Mouse (Mus musculus): ENCODE results near the gene Adam11. TPM values are rescaled to one million over a fixed set of nuclear protein-coding genes. Genes with fewer than 3 reads are reported as not detected.
A peak's percentile ranks its signal among the peaks of the same experiment; 100 is the strongest.

Adam11 gene
- total RNA-seq, 2 experiments from 2014 or later, result 118 to 139 TPM

GRCm38 (mm10) chr11:102773713-102774611 lies 12.7 kb downstream of the Adam11 start:
- intact Hi-C loops (cut with DNase I), result loop anchor here (1.0 to 5.0 kb wide), 2 partner anchors 37 to 90 kb away; no protein-coding TSS in a partner anchor
- DNase-seq (ENCODE audit: low spot score in 2 of 2), result peak; percentile 86 to 89

GRCm38 (mm10) chr11:102774621-102775141 lies 13.4 kb downstream of the Adam11 start:
- DNase-seq (ENCODE audit: low spot score in 2 of 2), result peak; percentile 62 to 86
- intact Hi-C loops (cut with DNase I), result loop anchor here (1.0 to 5.0 kb wide), 3 partner anchors 37 to 90 kb away; partner anchors contain the start of gene Gjc1

DNA sequence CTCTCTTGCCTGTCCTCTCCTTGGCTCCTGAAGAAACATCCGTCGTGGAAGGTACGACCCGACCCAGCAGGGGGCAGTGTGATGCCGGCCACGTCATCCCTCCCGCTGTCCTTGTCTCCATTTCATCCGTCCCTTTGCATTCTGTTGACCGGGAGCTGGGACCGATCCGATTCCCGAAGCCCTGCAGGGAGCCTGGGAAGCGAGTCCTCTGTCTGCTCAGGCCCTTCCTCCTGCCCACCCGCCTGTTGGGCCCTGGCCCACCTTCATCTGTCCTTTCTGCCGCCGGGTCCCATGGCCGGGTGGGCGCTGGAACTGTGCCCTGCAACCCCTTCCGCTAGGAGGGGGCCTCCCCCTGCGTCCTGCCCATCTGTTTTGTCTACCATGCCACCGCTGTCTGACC lies 16.4 kb downstream of the Adam11 start:
- intact Hi-C loops (cut with DNase I), result loop anchor here (5.0 kb wide), 1 partner anchor 40 kb away; the partner anchor contains the start of gene Gjc1
- DNase-seq (ENCODE audit: low spot score in 2 of 2), result peak; percentile 57 to 79

GRCm38 (mm10) chr11:102778165-102778564 lies 16.9 kb downstream of the Adam11 start:
- intact Hi-C loops (cut with DNase I), result loop anchor here (5.0 kb wide), 1 partner anchor 39 kb away; the partner anchor contains the start of gene Gjc1
- no peak for DNase-seq (ENCODE audit: low spot score in 2 of 2)

DNA sequence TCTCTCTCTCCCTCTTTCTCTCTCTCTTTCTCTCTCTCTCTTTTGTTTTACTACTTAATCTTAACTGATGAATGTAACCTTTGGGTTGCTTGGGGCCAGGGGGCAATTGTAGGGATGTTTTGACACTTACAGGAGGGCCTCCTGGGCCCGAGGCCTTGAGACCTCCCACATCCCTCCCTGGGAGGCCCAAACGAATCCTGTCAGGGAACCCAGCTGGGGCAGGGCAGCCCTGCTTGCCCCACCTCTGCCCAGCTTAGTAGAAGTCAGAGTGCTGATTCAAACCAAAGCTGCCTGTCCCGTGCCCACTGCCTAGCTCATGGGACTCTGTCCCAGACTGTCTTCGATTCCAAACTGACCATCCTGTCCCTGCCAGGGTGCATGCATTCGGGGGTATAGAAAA lies 17.4 kb downstream of the Adam11 start:
- intact Hi-C loops (cut with DNase I), result loop anchor here (5.0 kb wide), 1 partner anchor 39 kb away; the partner anchor contains the start of gene Gjc1
- DNase-seq (ENCODE audit: low spot score in 2 of 2), result no peak

DNA sequence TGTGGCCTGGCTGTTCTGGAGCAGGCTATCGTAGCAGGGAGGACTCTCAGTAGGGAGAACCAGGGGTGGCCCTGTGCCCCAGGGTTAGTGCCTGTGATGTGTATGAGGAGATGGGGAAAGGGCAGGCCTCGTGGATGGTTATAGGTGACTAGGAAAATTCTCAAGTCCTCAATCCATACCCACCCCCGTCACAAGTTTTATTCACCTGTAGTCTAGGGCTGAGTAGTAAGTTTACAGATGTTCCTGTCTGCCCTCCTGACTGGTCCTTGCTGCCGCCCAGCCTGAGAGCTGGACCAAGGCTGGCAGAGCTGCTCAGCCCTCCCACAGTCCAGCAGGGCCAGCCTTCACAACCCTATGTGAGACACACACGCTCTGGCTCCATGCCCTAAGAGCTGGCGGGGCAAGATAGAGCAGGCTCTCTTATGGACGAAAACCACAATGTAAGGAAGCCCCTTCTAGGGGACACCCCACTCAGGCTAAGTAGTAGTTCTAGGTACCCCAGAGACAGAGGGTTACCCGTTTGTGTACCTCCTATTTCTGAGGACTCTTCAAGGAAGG lies 17.9 kb downstream of the Adam11 start:
- intact Hi-C loops (cut with DNase I), result loop anchor here (5.0 kb wide), 1 partner anchor 38 kb away; the partner anchor contains the start of gene Gjc1
- no peak for DNase-seq (ENCODE audit: low spot score in 2 of 2)

DNA sequence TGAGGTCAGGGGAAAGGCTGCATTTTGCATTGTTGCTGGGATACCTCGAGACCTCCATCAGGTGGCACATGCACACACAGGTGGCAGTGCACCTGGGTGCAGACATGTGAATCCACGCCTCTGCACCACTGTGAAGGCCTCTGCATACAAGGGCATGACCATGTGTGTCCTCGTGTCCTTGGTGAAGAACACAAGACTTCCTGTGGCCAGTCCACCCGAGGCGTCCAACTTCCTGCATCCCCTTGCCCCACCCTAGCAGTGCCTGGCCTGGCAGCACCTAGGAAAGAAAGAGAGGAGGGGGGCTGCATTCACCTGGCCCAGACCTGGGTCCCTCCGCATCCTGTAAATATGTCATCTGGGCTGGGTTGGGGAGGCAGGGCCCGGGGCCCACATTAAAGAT lies 18.6 kb downstream of the Adam11 start:
- intact Hi-C loops (cut with DNase I), result loop anchor here (5.0 kb wide), 1 partner anchor 37 kb away; the partner anchor contains the start of gene Gjc1
- no peak for DNase-seq (ENCODE audit: low spot score in 2 of 2)

GRCm38 (mm10) chr11:102780271-102780985 lies 19.2 kb downstream of the Adam11 start:
- intact Hi-C loops (cut with DNase I), result no loop called here

DNA sequence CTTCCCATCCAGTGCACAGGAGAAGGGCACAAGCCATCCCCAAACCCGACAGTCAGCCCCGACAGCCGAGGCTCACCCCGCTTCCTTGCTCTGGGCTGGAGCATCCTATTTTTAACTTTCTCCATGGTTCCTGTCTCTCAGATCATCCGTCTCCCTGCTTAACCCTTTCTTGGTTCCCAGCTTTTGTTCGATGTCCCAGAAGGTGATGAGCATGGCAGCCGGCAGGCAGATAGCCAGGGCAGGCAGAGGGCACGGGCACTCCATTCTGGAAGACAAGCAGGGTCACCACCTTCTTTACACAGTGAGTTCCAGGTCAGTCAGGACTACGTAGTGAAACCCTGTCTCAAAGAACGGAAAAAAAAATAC lies 19.7 kb downstream of the Adam11 start:
- intact Hi-C loops (cut with DNase I), result no loop called here
- no peak for DNase-seq (ENCODE audit: low spot score in 2 of 2)

More at GRCm38 (mm10) chr11:102780271-102780985, 19.2 kb downstream of the Adam11 start:
- peak in 1 of 2 experiments; percentile 49 for DNase-seq (ENCODE audit: low spot score in 2 of 2)

GRCm38 (mm10) chr11:102781523-102781922 lies 20.3 kb downstream of the Adam11 start:
- no peak for DNase-seq (ENCODE audit: low spot score in 2 of 2)

GRCm38 (mm10) chr11:102783443-102783842 lies 22.2 kb downstream of the Adam11 start:
- intact Hi-C loops (cut with DNase I), result no loop called here
- no peak for DNase-seq (ENCODE audit: low spot score in 2 of 2)

More at GRCm38 (mm10) chr11:102781523-102781922, 20.3 kb downstream of the Adam11 start:
- intact Hi-C loops (cut with DNase I), result no loop called here

- peak in 1 of 2 experiments; percentile 59 for DNase-seq (ENCODE audit: low spot score in 2 of 2)
- intact Hi-C loops (cut with DNase I), result no loop called here
Observed at GRCm38 (mm10) chr11:102787688-102788177, 26.5 kb downstream of the Adam11 start.

GRCm38 (mm10) chr11:102791682-102792445 lies 30.6 kb downstream of the Adam11 start:
- intact Hi-C loops (cut with DNase I), result no loop called here
- DNase-seq (ENCODE audit: low spot score in 2 of 2), result no peak

GRCm38 (mm10) chr11:102794157-102794556 lies 32.9 kb downstream of the Adam11 start:
- no peak for DNase-seq (ENCODE audit: low spot score in 2 of 2)
- intact Hi-C loops (cut with DNase I), result no loop called here

GRCm38 (mm10) chr11:102803453-102803852 lies 42.2 kb downstream of the Adam11 start:
- DNase-seq (ENCODE audit: low spot score in 2 of 2), result no peak
- intact Hi-C loops (cut with DNase I), result no loop called here

GRCm38 (mm10) chr11:102808246-102808645 lies 47.0 kb downstream of the Adam11 start:
- DNase-seq (ENCODE audit: low spot score in 2 of 2), result no peak
- intact Hi-C loops (cut with DNase I), result no loop called here

DNA sequence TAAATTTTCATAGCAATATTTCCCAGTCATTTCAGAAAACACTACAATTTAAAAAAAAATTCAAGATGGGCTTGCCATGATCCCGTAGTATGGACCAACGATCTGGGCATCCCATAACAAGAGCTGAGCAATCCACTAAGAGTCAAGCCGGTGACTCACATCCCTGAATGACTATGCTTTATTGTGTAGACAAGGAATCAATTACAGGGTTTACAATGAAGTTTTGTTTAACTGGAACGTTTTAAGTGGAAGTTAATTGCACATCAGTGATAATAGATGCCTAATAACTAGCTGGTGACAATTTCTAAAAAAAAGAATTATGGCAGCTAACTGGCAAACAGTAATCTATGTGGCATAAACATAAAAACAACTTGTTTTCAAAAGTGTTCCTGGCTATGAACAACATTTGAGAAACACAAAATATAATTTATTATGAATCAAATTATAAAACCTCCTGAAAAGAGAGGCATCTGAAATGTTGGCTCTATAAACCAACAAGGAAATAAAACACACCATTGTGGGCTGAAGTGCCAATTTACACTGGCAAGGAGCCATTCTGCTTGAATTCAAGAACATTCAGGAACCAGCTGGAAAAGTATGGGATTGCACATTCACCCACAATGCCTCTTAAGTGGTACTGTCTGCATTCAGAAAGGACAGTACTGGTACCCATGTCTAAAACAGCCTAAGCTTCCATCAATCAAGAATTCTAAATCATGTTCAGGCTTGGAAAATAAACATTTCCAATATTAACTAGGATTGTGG lies 49.7 kb downstream of the Adam11 start:
- intact Hi-C loops (cut with DNase I), result no loop called here
- DNase-seq (ENCODE audit: low spot score in 2 of 2), result peak; percentile 32 to 72

GRCm38 (mm10) chr11:102814881-102815280 lies 53.6 kb downstream of the Adam11 start:
- intact Hi-C loops (cut with DNase I), result loop anchor here (5.0 kb wide), 1 partner anchor 38 kb away; no protein-coding TSS in a partner anchor
- no peak for DNase-seq (ENCODE audit: low spot score in 2 of 2)
